Mouse (Mus musculus) spleen, adult 2 months (tissue): ENCODE data around the gene Cst9. TPM values are rescaled to one million over a fixed set of nuclear protein-coding genes. Genes with fewer than 3 reads are reported as not detected.

Source experiments
- DNase-seq, 2 experiments: peaks; one replicate each; pipeline versions ENCODE4 v3.0.0 to v3.0.0-alpha.2; 2012 to 2021; ENCODE audit warnings: low spot score in 2 of 2, low read depth in 1 of 2
- H3K27ac ChIP-seq: fragments of 200-500 bp; 2 replicates; pipeline ENCODE4 v1.5.1; 2012; ENCODE audit warnings: low read length, inconsistent platforms; ENCODE audit not compliant: insufficient read depth
- H3K27me3 ChIP-seq: fragments of 200-500 bp; 2 replicates; pipeline ENCODE4 v1.6.1; 2012; ENCODE audit warnings: mild to moderate bottlenecking, moderate library complexity, low read length, inconsistent platforms; ENCODE audit not compliant: control insufficient read depth, insufficient read depth
- H3K36me3 ChIP-seq: fragments of 200-500 bp; 2 replicates; pipeline ENCODE4 v1.6.1; 2012; ENCODE audit warnings: mild to moderate bottlenecking, low read length, inconsistent platforms; ENCODE audit not compliant: control insufficient read depth, insufficient read depth
- H3K4me1 ChIP-seq: fragments of 200-500 bp; 2 replicates; pipeline ENCODE4 v1.6.1; 2011; ENCODE audit warnings: inconsistent platforms; ENCODE audit not compliant: control insufficient read depth, insufficient read depth, insufficient read length
- H3K4me3 ChIP-seq: fragments of 200-500 bp; 2 replicates; pipeline ENCODE4 v1.5.1; 2011; ENCODE audit warnings: mild to moderate bottlenecking, inconsistent platforms; ENCODE audit not compliant: insufficient read depth, insufficient read length; ENCODE audit errors: extremely low read depth
- CTCF ChIP-seq: fragments of 200-500 bp; IDR thresholded peaks from 2 replicates; pipeline ENCODE4 v1.5.1; 2011; ENCODE audit warnings: mild to moderate bottlenecking, inconsistent platforms; ENCODE audit not compliant: insufficient read depth, insufficient read length, insufficient replicate concordance; ENCODE audit errors: extremely low read depth
- POLR2A ChIP-seq: fragments of 200-500 bp; IDR thresholded peaks from 2 replicates; pipeline ENCODE4 v1.6.1; 2011; ENCODE audit warnings: low read depth, low read length, inconsistent platforms
- WGBS: fragments of 180-500 bp; shearing (Covaris S2); methylation state at CpG from one replicate; pipeline ENCODE4 v1.1.7; 2018; 5-methylcytosine and 5-hydroxymethylcytosine counted together
- polyA plus RNA-seq: library from polyadenylated mRNA; depleted of rRNA; stranded (reverse); fragments of >200 nt; gene quantifications from 2 replicates; pipeline ENCODE4 v1.2.3, GENCODE M21; 2012; rRNA removed

Gene Cst9
- polyA plus RNA-seq, 1 experiment, result not detected

DNA sequence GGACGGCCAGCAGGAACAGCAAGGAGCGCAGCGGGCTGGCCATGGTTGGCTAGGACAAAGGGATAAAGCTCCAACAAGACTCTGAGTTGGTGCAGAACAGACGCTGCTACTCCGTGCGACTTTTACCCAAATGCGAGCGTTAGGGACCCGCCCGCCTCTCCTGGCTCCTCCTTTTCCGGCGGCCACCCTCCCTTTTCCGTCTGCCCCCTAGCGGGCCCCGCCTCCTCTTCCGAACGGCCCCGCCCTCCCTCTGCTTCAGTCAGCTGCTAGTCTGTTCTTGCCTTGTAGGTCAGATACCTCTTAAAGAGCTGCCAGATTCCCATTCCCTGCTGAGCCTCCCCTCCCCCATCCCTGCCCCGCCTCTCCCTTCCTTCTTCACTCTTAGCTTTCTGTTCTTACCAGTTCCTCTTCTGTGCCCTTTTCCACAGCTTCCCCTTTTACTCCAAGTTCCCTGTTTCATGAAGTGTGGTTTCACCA lies 40.4 kb downstream of the Cst9 start, which contains the start of gene Cst3:
Cst3 (minus strand) TSS at position 358 of the 477 bp plus-strand sequence.
- peak; percentile 58 for TF ChIP-seq POLR2A
- no peak for TF ChIP-seq CTCF
- DNase-seq, result peak; percentile 54 to 88
- WGBS, result under 1% methylated on average over 19 of the region's 19 CpGs

DNA sequence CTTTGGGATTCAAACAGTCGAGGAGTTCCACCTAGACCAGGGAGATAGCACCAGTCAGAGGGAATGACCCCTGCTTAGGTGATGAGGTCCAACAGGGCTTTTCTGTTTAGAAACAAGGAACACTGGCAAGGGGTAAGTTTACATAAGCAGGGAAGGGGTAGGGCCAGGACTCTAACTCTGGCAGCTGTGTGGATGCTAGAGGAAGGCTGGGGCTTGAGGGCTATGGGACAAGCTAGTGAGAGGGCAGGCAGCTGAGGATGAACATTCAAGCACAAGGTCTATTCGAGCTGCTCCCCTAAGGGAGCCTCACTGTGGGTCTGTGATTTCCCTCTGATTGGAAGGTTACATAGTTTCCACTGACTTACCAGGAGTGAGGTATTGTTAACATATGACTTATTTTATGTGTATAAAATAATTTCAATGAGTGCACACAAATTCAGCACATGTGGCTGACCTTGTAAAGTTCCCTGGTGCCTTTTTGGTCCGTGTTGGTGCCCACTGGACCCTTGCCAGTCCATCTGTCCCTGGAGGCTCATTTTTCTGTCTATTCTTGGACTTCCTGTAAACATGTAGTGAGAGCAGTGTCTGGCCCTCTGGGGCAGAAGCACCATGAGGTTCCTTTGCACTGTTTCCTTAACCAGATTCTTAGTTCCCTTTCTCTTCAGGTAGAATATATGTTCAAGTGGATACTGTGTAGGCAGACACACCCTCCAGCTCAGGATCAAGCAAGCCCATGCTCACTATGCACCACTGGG lies 42.2 kb downstream of the Cst9 start:
- DNase-seq, result peak in 1 of 2 experiments; percentile 38
- Histone ChIP-seq H3K27ac (peak overlapping the region; percentile 80), H3K4me1 (peaks cover 19% of the 10 kb centered on the region; the same call in 1 of the 2 replicates), H3K27me3 (no peaks in the 10 kb centered on the region), H3K4me3 (no peak overlapping the region), H3K36me3 (no peaks in the 10 kb centered on the region)
- no peak for TF ChIP-seq POLR2A
- no peak for TF ChIP-seq CTCF
- WGBS, result 23% methylated on average over 3 of the region's 3 CpGs

More for the DNA sequence above, 40.4 kb downstream of the Cst9 start, which contains the start of gene Cst3:
- Histone ChIP-seq H3K27me3 (no peaks in the 10 kb centered on the region), H3K4me3 (peak within 1 kb of the TSS; percentile 71), H3K27ac (peak within 1 kb of the TSS; percentile 69), H3K36me3 (peaks cover 5% of the 10 kb centered on the region), H3K4me1 (peaks cover 19% of the 10 kb centered on the region; the same call in 1 of the 2 replicates)

- DNase-seq, result no peak
- 41% methylated on average over 2 of the region's 2 CpGs for WGBS
- H3K36me3 ChIP-seq, result no peaks in the 10 kb centered on the region
- TF ChIP-seq CTCF (no peak), POLR2A (no peak)
- H3K27ac ChIP-seq, result no peak overlapping the region
- H3K27me3 ChIP-seq, result no peaks in the 10 kb centered on the region
- peaks cover 15% of the 10 kb centered on the region; the same call in 1 of the 2 replicates for H3K4me1 ChIP-seq
- no peak overlapping the region for H3K4me3 ChIP-seq
Measured at GRCm38 (mm10) chr2:148878641-148879130, 43.7 kb downstream of the Cst9 start.

GRCm38 (mm10) chr2:148879199-148879598 lies 44.3 kb downstream of the Cst9 start:
- H3K27me3 ChIP-seq, result no peaks in the 10 kb centered on the region
- DNase-seq, result no peak
- no peaks in the 10 kb centered on the region for H3K36me3 ChIP-seq
- TF ChIP-seq POLR2A (no peak), CTCF (no peak)
- H3K27ac ChIP-seq, result no peak overlapping the region
- 89% methylated on average over 1 of the region's 1 CpGs for WGBS
- H3K4me1 ChIP-seq, result peaks cover 11% of the 10 kb centered on the region; the same call in 1 of the 2 replicates
- H3K4me3 ChIP-seq, result no peak overlapping the region

GRCm38 (mm10) chr2:148884738-148885137 lies 49.8 kb downstream of the Cst9 start:
- Histone ChIP-seq H3K4me3 (no peak overlapping the region), H3K36me3 (no peaks in the 10 kb centered on the region), H3K27me3 (no peaks in the 10 kb centered on the region), H3K27ac (no peak overlapping the region), H3K4me1 (no peaks in the 10 kb centered on the region)
- no peak for DNase-seq
- TF ChIP-seq CTCF (no peak), POLR2A (no peak)

Other genes with a start within 250 kb of the Cst9 start
- 16.4 and 17.7 TPM in 2 replicates for gene Nxt1, start 162.5 kb upstream of the Cst9 start, polyA plus RNA-seq
- 2.6 and 2.9 TPM in 2 replicates for gene Gzf1, start 154.1 kb upstream of the Cst9 start, polyA plus RNA-seq
- 0.13 and 0.15 TPM in 2 replicates for gene Napb, start 102.7 kb upstream of the Cst9 start, polyA plus RNA-seq
- gene Cstl1, start 84.8 kb upstream of the Cst9 start, polyA plus RNA-seq, result not detected in 2 replicates
- not detected in 2 replicates for gene Cst11, start 63.6 kb upstream of the Cst9 start, polyA plus RNA-seq
- not detected in 2 replicates for gene 8030411F24Rik, start 53.1 kb upstream of the Cst9 start, polyA plus RNA-seq
- not detected in 2 replicates for gene Cst12, start 45.8 kb upstream of the Cst9 start, polyA plus RNA-seq
- not detected in 2 replicates for gene Cst8, start 36.4 kb upstream of the Cst9 start, polyA plus RNA-seq
- gene Cst13, start 15.1 kb upstream of the Cst9 start, polyA plus RNA-seq, result not detected in 2 replicates
- not detected in 2 replicates for gene 9230104L09Rik, start 29.9 kb downstream of the Cst9 start, polyA plus RNA-seq
- gene Cst3, start 40.5 kb downstream of the Cst9 start, polyA plus RNA-seq, result 742 and 822 TPM in 2 replicates
- not detected in 2 replicates for gene Gm1330, start 168.1 kb downstream of the Cst9 start, polyA plus RNA-seq
- gene Gm10750, start 182.1 kb downstream of the Cst9 start, polyA plus RNA-seq, result not detected in 2 replicates